Comparison of ENCODE assay signal across 29 mouse cellular contexts in the genomic region with DNA sequence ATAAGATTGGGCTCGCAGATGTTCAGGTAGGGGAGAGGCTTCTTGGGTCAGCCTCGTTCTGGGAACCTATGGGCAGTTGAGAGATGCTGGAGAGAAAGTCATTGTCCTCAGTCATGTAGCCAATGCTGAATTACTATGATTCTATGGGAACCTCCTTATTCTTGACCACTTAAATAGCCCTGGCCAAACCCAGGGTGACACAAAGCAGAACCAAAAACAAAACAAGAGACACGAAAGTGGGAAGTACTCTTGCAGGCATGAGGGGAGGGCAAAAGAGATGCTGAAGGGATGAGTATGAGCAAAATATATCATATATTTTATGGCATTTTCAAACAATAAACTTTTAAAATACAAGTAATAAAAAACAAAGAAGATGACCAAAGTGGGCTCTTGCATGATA. TPM values are rescaled to one million over a fixed set of nuclear protein-coding genes. Genes with fewer than 3 reads are reported as not detected.
DNase-seq lines count a peak whose midpoint lies in the region; ATAC-seq lines count a peak whose summit lies in the region.
"Had no signal": no experiment of that assay in that cellular context is flagged by ENCODE, and none has a peak within 500 bp of the region (broad histone marks: within the 10 kb centered on the region; RNA-seq: fewer than 3 reads in every experiment).

No protein-coding gene starts in this region.

- ATAC-seq in common myeloid progenitor, adult 5-6 weeks (replicated peaks; ENCODE audit: low read depth, poor library complexity, severe bottlenecking): peak; percentile 79
- peak; percentile 76 for ATAC-seq in megakaryocyte progenitor cell, adult 5-6 weeks (replicated peaks; ENCODE audit: poor library complexity)
- ATAC-seq: forebrain, embryonic 13.5 days; forebrain, postnatal 0 days had no signal

- peak; percentile 87 for DNase-seq in heart, adult 11 months
- DNase-seq in heart, adult 8-10 months (ENCODE audit: low spot score): no peak
- no peak for DNase-seq in right cerebral cortex, adult 18-20 months
- DNase-seq in kidney, postnatal 4 days: no peak
- no peak for DNase-seq in urinary bladder, adult 2 months (ENCODE audit: low spot score)
- DNase-seq: adrenal gland, adult 2 months; adrenal gland, postnatal 25 days; B cell, adult 2 months; cerebellum, adult 11-12 months; cerebellum, adult 9-11 months; cerebellum, postnatal 25 days; forebrain, postnatal 0 days; gastrocnemius, adult 2 months; gastrocnemius, postnatal 14 days; heart, adult 2 months had no signal

RNA-seq across cellular contexts. Expression of a gene that starts 17.3 kb away (rescaled TPM):
- total RNA-seq in heart, adult 8-10 months (2022): 10 to 100 TPM in 1 of 4 experiments, 1 to 10 TPM in 3; 8.1 to 10.6 (median 8.9) TPM
- 38.0 and 46.6 TPM in 2 replicates for total RNA-seq in common myeloid progenitor, adult 5-6 weeks (2017)
- 38.6 and 48.9 TPM in 2 replicates for total RNA-seq in megakaryocyte progenitor cell, adult 5-6 weeks (2015)
- 68.1 and 72.0 TPM in 2 replicates for total RNA-seq in megakaryocyte progenitor cell, adult 5-6 weeks (2017)
- polyA plus RNA-seq in urinary bladder, adult 2 months (2012; rRNA removed): 40.3 and 56.4 TPM in 2 replicates

RNA-seq across cellular contexts. Expression of a gene that starts 17.5 kb away (rescaled TPM):
- under 1 TPM in 2 of 4 experiments, not detected in 2; 0.19 to 0.52 TPM for total RNA-seq in heart, adult 8-10 months (2022)
- not detected in 2 replicates for total RNA-seq in common myeloid progenitor, adult 5-6 weeks (2017)
- total RNA-seq in megakaryocyte progenitor cell, adult 5-6 weeks (2015): not detected in 2 replicates
- not detected in 2 replicates for total RNA-seq in megakaryocyte progenitor cell, adult 5-6 weeks (2017)
- 0.78 and 2.7 TPM in 2 replicates for polyA plus RNA-seq in urinary bladder, adult 2 months (2012; rRNA removed)
- total RNA-seq: forebrain, postnatal 0 days; hematopoietic stem cell, adult 5-6 weeks; MEL had no signal
- polyA plus RNA-seq: brain, embryonic 14.5 days; cortical plate, adult 2 months; embryonic facial prominence, embryonic 11.5 days; forebrain, embryonic 10.5 days; forebrain, embryonic 13.5 days; forebrain, postnatal 0 days; frontal cortex, adult 2 months; heart, embryonic 11.5 days; heart, postnatal 0 days; hindbrain, embryonic 12.5 days; hindbrain, embryonic 15.5 days had no signal

RNA-seq across cellular contexts. Expression of a gene that starts 43.3 kb away (rescaled TPM):
- total RNA-seq in heart, adult 8-10 months (2022): 10 to 100 TPM; 10.2 to 12.4 (median 11.5) TPM
- 16.2 and 19.8 TPM in 2 replicates for total RNA-seq in common myeloid progenitor, adult 5-6 weeks (2017)
- total RNA-seq in megakaryocyte progenitor cell, adult 5-6 weeks (2015): 5.0 and 7.6 TPM in 2 replicates
- total RNA-seq in megakaryocyte progenitor cell, adult 5-6 weeks (2017): 9.1 and 9.8 TPM in 2 replicates
- 76.1 and 142 TPM in 2 replicates for polyA plus RNA-seq in urinary bladder, adult 2 months (2012; rRNA removed)
- polyA plus RNA-seq: forebrain, embryonic 10.5 days had no signal

RNA-seq across cellular contexts. Expression of a gene that starts 47.0 kb away (rescaled TPM):
- 1 to 10 TPM; 6.2 to 8.1 (median 7.3) TPM for total RNA-seq in heart, adult 8-10 months (2022)
- total RNA-seq in common myeloid progenitor, adult 5-6 weeks (2017): 38.9 and 39.1 TPM in 2 replicates
- total RNA-seq in megakaryocyte progenitor cell, adult 5-6 weeks (2015): 25.5 and 25.6 TPM in 2 replicates
- total RNA-seq in megakaryocyte progenitor cell, adult 5-6 weeks (2017): 22.4 and 27.9 TPM in 2 replicates
- polyA plus RNA-seq in urinary bladder, adult 2 months (2012; rRNA removed): 8.4 and 19.1 TPM in 2 replicates
